Mouse (Mus musculus): ENCODE measurements around the gene Map3k11.

DNA sequence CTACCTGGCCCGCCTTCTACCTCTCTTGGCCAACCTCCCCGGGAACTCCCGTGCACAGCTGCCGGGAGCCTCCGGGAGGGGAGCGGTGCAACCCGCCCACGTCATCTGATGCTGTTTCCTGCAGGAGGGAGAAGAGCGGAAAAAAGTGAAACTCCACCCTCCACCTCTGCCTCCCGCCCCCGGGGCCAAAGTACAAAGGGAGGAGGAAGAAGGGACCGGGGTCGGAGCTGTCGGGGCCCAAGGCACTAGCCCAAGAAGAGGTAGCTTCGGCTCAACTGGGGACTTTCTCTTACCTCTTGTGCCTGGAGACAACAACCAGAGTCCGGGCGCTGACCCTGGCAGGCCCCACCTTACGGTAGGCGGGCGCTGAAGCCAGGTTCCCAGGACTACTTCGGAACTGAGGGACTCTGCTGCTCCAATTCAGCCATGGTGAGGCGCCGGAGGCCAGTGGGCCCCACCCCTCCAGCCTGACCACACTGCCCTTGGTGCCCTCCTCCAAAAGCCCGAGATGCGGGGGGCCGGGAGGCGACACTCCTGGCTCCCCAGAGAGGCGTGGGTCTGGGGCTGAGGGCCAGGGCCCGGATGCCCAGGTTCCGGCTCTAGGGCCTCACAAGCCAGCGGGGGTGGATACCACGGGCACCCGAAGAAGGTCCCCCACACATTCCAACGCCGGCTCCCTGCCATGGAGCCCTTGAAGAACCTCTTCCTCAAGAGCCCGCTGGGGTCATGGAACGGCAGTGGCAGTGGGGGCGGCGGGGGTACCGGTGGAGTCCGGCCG, 1.2 kb downstream of the Map3k11 start:
- TF ChIP-seq CTCF (IDR thresholded peaks at IDR 0.05 in 2 of 3, conservative IDR thresholded peaks at IDR 0.05 in 1 of 3; ENCODE audit: control insufficient read depth in 1 of 3, insufficient read depth in 1 of 3, low read depth in 2 of 3, low read length in 3 of 3, poor library complexity in 1 of 3, severe bottlenecking in 1 of 3), result no peak
- peak; percentile 47 for TF ChIP-seq TCF12 (IDR thresholded peaks at IDR 0.05; ENCODE audit: low read depth, low read length)
- TF ChIP-seq GATA1 (IDR thresholded peaks at IDR 0.05; ENCODE audit: low read depth, low read length), result no peak
